Mouse (Mus musculus) frontal cortex, postnatal 10 days (tissue): Measurements from ENCODE around the gene Fezf2.

ENCODE experiments used
- DNase-seq, 2 experiments: peaks; one replicate each; pipeline ENCODE4 v3.0.0; 2022; ENCODE audit warnings: low spot score in 2 of 2, mixed read lengths in 1 of 2

The Fezf2 gene

DNA sequence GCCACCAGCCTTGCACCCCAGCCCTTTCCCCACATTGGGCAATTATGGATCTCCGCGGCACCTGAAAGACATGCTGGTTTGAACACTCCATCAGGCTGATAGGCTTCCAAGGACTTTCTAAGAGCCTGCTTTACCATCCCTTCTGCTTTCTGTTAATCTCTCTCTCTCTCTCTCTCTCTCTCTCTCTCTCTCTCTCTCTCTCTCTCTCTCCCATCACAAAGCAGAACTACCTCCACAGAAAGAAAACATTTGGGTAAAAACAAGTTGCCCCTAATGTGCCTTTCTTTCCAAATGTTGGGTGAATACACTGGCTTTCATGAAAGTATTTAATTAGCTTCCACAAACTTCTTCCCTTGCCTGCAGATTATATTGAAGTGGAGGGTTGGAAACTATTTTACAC lies at the start of gene Fezf2:
Gene Fezf2, minus strand, starts transcription at position 101 of the 400 bp plus-strand sequence.
- DNase-seq = no peak

DNA sequence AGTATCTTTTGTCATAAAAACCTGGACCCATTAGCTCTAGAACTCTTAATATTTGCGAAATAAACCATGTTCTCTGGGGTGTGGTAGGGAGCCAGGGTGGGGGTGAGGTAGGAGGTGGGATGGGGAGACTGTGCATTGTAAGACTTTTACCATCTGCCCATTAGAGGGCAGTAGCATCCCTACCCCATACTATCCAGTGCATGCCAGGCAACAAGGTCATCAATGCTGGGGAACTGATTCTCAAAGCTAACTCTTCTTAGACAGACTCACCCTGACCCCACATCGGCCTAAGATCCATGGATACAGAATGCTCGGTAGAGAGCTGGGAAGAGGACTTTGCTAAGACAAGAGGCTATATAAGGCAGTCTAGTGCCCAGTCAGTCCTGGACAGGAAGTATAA lies 49.6 kb upstream of the Fezf2 start:
- no peak for DNase-seq

DNA sequence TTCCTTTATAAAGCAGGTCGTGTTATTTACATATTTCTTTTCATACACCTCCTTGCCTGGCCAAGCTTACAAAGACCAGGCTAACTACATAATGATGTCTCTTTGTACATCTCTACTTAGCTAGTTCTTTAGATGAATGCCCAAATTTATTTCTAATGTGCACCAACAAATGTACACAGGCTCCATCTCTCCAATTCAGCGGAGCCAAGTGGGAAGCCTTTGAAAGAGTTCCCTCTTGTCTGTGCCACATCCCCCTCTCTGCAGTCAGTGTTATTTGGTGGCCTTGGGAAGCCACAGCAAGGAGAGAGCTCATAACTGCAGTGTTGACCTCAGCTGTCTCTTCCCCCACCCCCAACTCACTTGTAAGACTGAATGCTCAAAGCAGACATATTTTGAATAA lies 46.3 kb upstream of the Fezf2 start:
- DNase-seq = no peak

GRCm38 (mm10) chr14:12393271-12393861 lies 45.4 kb upstream of the Fezf2 start:
- DNase-seq = no peak

DNA sequence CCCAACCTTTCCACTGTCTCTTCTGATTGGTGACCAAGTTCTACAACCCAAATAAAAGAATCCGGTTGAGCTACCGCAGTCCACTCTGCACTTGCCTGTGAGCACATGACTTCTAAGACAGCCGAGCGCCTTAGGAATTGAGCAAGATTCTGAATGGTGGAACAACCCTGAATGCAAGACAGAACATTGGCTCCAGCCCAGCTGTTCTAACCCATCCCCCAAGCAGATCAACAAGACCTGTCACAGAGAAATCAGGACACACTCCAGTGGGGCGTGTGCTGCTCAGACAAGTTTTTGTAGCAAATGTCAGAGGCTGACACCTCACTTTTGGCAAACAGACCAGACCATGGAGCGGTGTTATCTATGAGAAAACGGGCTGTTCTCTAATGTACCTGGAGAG lies 43.2 kb upstream of the Fezf2 start:
- no peak for DNase-seq

GRCm38 (mm10) chr14:12388806-12389436 lies 40.9 kb upstream of the Fezf2 start:
- no peak for DNase-seq

- no peak for DNase-seq
These were observed 40.3 kb upstream of the Fezf2 start for GRCm38 (mm10) chr14:12388192-12388795.

DNA sequence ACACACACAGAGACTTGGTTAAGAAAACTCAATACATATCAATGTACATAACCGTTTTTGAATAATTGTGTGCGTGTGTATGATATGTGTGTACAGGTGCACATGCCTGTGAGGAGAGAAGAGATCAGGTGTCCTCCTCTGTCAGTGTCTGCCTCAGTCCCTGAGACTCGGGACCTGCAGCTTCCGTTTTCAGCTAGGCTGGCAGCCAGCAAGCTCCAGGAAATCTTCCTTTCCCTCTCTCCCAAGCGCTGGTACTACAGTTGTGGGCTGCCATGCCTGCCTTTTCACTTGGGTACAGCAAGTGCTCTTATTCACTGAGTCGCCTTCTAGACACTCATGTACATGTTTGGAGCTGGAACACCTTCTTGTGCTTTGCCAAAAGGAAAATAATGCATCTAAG lies 39.2 kb upstream of the Fezf2 start:
- no peak for DNase-seq

- no peak for DNase-seq
These were observed 29.9 kb upstream of the Fezf2 start for GRCm38 (mm10) chr14:12377883-12378282.

DNA sequence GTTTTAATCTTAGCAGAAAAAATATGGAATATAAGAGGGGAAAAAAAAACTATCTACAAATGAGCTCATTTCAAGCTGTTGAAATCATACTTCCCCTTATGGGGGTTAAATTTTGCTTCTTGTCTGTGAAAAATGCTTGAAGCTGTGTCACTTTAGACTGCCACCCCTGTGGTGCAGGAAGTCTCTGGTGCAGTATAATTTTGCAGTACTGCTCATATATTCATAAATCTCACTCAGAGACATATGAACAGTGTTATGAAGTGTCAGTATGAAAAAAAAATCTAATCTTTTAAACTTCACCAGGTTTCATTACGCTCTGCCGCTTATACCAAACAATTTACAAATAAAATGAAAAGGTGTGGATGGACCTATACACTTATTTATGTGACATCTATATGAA lies 29.3 kb upstream of the Fezf2 start:
- DNase-seq = no peak

GRCm38 (mm10) chr14:12375451-12375850 lies 27.5 kb upstream of the Fezf2 start:
- DNase-seq = no peak

GRCm38 (mm10) chr14:12350271-12350916 lies 2.4 kb upstream of the Fezf2 start:
- no peak for DNase-seq

- DNase-seq = no peak
These were observed 1.5 kb upstream of the Fezf2 start for GRCm38 (mm10) chr14:12349334-12350090.

DNA sequence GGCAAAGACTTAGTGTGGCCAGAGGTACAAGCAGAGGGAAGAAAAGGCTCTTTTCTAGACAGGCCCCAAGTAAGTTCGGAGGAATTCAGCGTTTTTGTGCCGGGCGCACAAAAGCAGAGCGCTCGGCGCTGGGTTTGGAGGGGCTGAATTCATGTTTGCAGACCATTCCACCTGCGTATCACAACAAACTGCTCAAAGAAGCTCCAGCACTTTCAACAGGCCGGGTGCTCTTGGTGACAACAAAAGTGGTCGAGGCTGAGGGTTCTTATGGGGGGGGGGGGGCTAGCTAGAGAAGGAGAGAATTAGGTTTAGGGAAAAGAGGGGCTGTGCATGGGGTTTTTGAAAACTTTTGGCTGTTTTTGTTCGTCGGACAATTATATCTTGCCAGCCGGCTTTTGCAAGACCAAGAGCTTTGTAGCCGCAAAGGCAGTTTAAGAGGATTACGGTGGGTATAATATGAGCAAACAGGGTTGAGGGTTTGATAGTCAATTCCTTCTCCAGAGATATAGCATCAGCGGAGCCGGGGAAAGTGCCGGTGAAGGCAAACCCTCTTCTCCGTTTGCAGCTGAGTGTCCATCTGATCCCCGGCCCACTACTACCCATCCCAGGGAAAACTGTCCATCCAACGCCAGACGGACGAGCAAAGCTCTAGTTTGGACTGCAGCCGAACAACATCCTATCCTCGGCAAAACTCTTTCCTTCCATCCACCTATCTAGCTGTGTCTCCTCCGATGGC lies 956 bp downstream of the Fezf2 start:
- DNase-seq = no peak

DNA sequence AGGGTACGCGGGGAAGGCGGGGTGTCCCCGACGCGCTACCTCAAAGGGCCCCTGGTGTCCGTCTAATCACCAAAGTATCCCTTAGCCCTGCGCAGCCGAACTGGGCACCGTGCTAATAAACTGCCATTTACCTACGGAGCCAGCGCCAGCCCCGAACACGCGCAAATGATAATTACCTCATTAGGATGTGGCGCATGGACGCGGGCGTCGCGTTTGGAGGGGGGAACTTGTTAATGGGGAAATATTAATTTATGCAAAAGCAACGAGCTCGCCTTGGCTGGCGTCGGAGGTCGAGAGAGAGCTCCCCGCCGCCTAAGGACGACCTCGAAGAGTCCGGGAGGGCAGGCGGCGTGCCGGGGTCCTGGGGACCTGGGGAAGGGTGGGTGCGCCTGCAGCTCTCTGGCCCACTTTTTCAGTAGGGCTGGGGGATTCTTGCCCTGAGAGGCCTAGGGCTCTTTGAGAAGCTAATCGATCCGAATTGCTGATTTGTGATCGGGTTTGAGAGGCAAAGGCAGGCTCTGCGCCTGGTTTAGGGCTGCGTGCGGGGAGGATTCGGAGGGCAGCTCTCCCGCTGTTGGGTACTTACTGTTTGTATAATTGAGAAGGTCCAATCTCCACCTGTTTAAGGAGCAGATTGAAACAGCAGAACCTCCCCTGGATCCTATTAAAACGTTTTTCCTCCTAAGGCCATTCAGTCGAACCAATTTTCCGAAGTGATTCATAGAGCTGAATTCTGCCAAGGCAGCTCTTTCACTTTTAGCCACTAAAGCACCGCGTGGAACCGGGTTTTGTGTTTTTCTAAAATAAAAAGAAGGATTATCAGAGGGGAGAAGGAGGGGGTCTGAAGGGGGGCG lies 1.8 kb downstream of the Fezf2 start:
- no peak for DNase-seq

DNA sequence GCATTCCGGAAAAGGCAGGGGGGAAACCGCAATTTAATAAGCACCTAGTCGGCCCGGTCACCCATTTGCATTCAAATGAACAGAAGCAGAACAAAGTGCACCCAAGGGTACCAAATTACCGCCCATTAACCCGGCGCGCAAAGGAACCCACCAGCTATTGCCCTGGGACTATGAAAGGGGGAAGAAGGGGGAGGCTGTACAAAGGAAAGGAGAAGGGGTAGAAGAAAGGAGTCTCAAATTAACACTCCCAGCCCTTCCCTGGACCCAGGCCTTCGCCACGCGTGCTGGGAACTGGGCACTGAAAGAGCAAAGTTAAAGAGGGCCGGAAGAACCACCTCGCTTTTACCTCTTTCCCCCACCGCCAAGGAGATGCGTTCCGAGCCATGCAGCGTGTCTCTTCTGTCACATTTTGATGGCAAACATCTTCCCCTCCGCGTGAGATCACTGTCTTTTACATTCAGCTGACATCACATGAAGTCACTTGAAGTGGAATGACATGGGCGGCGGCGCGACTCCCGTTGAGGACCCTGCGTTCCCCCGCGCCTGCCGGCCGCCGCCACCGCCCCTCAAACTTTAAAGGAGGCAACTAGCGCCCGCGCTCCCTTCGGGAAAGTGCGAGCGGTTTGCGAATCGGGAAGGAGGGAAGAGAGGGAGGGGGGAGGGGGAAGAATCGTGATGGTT lies 2.6 kb downstream of the Fezf2 start:
- no peak for DNase-seq

- DNase-seq = no peak
These were observed 3.2 kb downstream of the Fezf2 start for GRCm38 (mm10) chr14:12344746-12345240.

DNA sequence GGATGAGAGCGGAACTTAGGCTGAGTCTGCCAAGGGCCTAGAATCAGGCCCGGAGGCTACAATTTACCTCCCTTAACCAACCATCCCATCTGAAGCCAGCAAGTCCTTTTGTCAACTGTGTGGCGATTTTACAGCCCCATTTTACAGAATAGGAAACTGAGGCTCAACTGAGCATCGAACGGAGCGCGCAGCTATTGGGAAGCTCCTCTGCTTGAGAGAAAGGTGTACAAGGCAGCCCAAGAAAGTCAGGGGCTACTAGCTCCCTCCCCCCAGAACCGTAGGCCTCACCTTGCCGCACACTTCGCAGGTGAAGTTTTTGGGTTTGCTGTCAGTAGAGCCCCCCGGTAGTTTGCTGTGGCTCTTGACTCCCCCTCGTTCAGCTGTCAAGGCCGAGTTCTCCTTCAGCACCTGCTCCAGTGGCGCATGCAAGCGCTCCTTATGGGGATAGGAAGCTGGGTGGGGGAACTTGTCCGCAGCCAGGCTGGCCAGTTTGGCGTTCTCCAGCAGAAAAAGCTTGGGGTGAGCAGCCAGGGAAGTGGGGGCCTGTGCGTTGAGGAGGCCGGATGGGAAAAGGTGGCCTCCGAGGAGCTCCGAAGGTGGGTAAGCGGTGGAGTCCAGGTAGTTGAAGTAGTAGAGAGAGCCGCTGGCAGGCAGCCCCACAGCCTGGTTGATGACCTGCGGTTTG lies 3.8 kb downstream of the Fezf2 start:
- no peak for DNase-seq

DNA sequence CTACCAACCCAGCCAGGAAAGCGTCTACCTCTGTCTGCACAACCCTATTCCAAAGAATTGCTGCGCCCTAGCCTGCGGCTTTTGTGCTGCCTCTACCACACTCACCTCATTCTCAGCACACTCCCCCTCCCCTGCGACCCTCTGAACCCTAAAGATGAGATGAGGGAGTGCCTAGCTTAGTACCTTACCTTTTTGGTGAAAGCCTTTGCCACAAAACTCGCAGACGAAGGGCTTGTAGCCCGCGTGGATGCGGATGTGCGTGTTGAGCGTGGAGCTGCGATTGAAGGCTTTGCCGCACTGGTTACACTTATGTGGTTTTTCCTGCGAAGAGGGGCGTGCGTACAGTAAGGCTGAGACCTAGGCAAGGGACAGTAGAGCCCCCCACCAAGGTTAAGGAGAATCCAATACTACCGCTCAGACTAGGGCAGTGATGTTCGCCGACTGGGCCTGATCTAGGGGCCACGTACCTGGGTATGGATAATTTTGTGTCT lies 4.5 kb downstream of the Fezf2 start:
- DNase-seq = no peak
